Mouse (Mus musculus) midbrain, embryonic 15.5 days (tissue): ENCODE results near the gene Ttbk2. TPM values are rescaled to one million over a fixed set of nuclear protein-coding genes. Genes with fewer than 3 reads are reported as not detected.

Experiments
- ATAC-seq: fragments of 200-750 bp; cut with Nextera tagmentation; replicated peaks from 2 replicates; pipeline ENCODE4 v1.8.0; 2017; ENCODE audit warnings: moderate TSS enrichment
- H3K27ac ChIP-seq: fragments of 300-500 bp; sonication (generic); 2 replicates; pipeline ENCODE4 v1.5.1; 2015; ENCODE audit warnings: mild to moderate bottlenecking, inconsistent platforms
- H3K27me3 ChIP-seq: fragments of 300-500 bp; sonication (generic); replicated peaks from 2 replicates; pipeline ENCODE4 v1.6.1; 2015; ENCODE audit warnings: inconsistent platforms
- H3K36me3 ChIP-seq: fragments of 300-500 bp; sonication (generic); replicated peaks from 2 replicates; pipeline ENCODE4 v1.6.1; 2015; ENCODE audit warnings: inconsistent platforms
- H3K4me1 ChIP-seq: fragments of 300-500 bp; sonication (generic); 2 replicates; pipeline ENCODE4 v1.6.1; 2015; ENCODE audit warnings: inconsistent platforms
- H3K4me2 ChIP-seq: fragments of 300-500 bp; sonication (generic); 2 replicates; pipeline ENCODE4 v1.6.1; 2015; ENCODE audit warnings: inconsistent platforms, mild to moderate bottlenecking, moderate library complexity
- H3K4me3 ChIP-seq: fragments of 300-500 bp; sonication (generic); 2 replicates; pipeline ENCODE4 v1.5.1; 2015; ENCODE audit warnings: mild to moderate bottlenecking, inconsistent platforms
- H3K9ac ChIP-seq: fragments of 300-500 bp; sonication (generic); 2 replicates; pipeline ENCODE4 v1.6.1; 2015; ENCODE audit warnings: mild to moderate bottlenecking, inconsistent platforms
- H3K9me3 ChIP-seq: fragments of 300-500 bp; sonication (generic); 2 replicates; pipeline ENCODE4 v1.6.1; 2016; ENCODE audit warnings: inconsistent platforms
- WGBS: fragments of 180-500 bp; shearing (Covaris S2); methylation state at CpG from one replicate; pipeline ENCODE4 v1.1.7; 2015; ENCODE audit warnings: mixed read lengths; 5-methylcytosine and 5-hydroxymethylcytosine counted together
- polyA plus RNA-seq: library from polyadenylated mRNA; unstranded; fragments of >200 nt; fragmentation: Nextera tagmentation; extraction: Ambion mirVana; gene quantifications from 2 replicates; pipeline ENCODE4 v1.2.1, GENCODE M21; 2015

Gene Ttbk2
- polyA plus RNA-seq, 1 experiment from 2014 or later: 12.3 TPM

DNA sequence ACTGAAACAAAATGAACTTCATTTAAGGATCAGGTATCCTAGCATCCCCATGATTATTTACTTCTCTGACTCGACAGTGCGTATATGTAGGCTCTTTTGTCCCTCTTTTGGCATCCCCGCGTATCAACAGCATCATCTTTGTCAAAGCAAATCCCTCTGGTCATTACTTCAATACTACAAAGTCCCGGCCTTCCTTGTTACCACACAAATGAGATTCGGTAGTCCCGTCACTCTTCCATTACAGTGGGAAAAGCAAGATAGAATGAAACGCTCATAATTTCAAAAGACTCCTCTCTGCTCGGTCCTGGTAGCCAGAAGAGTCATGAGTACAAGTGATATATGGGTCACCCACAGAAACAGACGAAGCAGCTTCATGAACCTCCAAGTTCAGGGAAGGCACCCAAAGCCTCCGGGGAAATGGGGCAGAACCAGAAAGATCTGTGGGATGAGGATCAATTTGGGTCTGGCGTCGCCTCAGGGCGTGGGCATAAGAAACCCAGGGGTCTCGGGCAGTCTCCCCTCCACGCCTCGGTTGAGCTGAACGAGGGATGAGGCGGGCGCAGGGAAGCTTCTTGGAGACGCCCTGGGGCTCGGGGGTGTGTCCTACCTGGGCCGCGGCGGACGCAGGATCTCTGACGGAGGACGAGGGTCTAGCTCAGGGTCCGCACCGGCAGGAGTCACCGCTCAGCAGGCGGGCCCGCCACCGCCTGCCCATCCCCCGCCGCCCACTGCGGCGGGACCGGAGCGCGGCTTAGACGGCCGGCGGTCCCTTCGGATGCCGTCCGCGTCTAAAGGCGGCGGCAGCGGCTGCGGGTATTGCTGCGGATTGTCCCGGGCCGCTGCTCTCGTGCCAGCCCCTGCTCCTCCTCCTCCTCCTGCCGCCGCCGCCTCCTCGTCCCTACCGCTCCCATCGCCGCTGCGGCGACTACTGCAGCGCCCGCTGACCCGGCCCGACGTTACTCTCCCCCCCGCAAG is 668 bp downstream of the Ttbk2 start, which contains the start of gene Cdan1:
Cdan1 (minus strand) TSS at position 680 of the 975 bp plus-strand sequence.
- peak within 1 kb of the TSS; percentile 63 for H3K4me2 ChIP-seq
- H3K9ac ChIP-seq: peak within 1 kb of the TSS; percentile 89
- no peaks in the 10 kb centered on the region for H3K9me3 ChIP-seq
- no peaks in the 10 kb centered on the region for H3K27me3 ChIP-seq
- WGBS: under 1% methylated on average over 58 of the region's 71 CpGs
- peak within 1 kb of the TSS; percentile 88 for H3K4me3 ChIP-seq
- H3K27ac ChIP-seq: peak within 1 kb of the TSS; percentile 92
- no peaks in the 10 kb centered on the region for H3K36me3 ChIP-seq
- peaks cover 17% of the 10 kb centered on the region for H3K4me1 ChIP-seq
- peak; percentile 73 for ATAC-seq

DNA sequence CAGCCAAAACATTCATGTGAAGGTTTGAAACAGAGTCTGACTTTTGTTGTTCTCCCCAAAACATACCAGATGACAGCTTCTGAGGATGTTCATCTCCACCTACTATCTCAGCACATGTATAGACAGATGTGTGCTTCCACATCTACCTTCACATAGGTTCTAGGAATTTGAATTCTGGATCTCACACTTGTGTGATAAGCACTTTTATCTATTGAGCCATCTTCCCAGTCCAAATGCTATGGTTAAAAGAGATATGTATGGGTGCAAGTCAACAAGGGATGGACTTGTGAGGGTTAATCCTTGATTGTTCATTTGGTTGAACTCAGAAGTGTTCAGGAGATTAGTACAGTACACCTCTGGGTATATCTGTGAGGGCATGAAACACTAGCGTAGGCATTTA is 5.1 kb downstream of the Ttbk2 start:
- Histone ChIP-seq H3K4me3 (no peak overlapping the region), H3K27me3 (no peaks in the 10 kb centered on the region), H3K4me1 (peaks cover 11% of the 10 kb centered on the region), H3K36me3 (no peaks in the 10 kb centered on the region), H3K9ac (no peak overlapping the region), H3K4me2 (no peak overlapping the region), H3K9me3 (no peaks in the 10 kb centered on the region), H3K27ac (no peak overlapping the region)
- 97% methylated on average over 1 of the region's 1 CpGs for WGBS
- no peak for ATAC-seq

DNA sequence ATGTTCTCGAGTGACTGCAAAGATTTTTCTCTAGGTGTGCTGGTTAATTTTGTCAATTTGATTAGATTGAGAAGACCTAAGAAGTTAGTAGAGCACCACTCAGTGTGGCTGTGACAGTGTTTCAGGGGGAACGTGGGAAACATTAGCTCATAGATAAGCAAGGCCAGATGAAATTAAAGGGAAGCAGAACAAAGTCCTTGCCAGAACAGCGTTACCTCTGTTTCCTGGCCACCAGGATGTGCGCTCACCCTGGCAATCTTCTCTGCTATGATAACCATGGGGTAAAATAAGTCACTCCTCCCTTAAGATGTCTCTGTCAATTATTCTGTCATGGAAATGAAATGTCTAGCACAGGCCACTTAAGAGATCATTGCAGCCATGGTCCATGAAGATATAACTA is 6.4 kb downstream of the Ttbk2 start:
- Histone ChIP-seq H3K4me2 (no peak overlapping the region), H3K4me1 (peaks cover 8% of the 10 kb centered on the region), H3K4me3 (no peak overlapping the region), H3K36me3 (no peaks in the 10 kb centered on the region), H3K9me3 (no peaks in the 10 kb centered on the region), H3K27ac (no peak overlapping the region), H3K27me3 (no peaks in the 10 kb centered on the region), H3K9ac (no peak overlapping the region)
- no peak for ATAC-seq
- WGBS: 89% methylated on average over 4 of the region's 4 CpGs

DNA sequence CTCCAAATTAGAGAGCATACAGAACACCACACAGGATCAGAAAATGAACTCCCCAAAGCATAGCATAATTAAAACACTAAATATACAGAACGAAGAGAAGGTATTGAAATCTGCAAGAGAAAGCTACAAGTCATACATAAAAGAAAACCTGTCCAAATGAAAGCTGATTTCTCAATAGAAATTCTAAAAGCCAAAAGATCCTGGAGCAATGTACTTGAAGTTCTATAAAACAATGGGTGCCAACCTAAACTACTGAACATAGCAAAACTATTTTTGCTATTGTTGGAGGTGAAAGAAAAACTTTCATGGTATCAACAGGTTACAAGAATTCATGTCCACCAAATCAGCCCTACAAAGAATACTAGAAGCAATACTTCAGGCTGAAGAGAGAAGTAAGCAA is 9.2 kb downstream of the Ttbk2 start:
- no peak for ATAC-seq
- WGBS: 73% methylated on average over 1 of the region's 1 CpGs
- H3K4me1 ChIP-seq: no peaks in the 10 kb centered on the region; the same call in 1 of the 2 replicates
- H3K36me3 ChIP-seq: no peaks in the 10 kb centered on the region
- H3K27me3 ChIP-seq: no peaks in the 10 kb centered on the region
- H3K27ac ChIP-seq: no peak overlapping the region
- H3K4me2 ChIP-seq: no peak overlapping the region
- H3K9me3 ChIP-seq: no peaks in the 10 kb centered on the region
- H3K4me3 ChIP-seq: no peak overlapping the region
- H3K9ac ChIP-seq: no peak overlapping the region

DNA sequence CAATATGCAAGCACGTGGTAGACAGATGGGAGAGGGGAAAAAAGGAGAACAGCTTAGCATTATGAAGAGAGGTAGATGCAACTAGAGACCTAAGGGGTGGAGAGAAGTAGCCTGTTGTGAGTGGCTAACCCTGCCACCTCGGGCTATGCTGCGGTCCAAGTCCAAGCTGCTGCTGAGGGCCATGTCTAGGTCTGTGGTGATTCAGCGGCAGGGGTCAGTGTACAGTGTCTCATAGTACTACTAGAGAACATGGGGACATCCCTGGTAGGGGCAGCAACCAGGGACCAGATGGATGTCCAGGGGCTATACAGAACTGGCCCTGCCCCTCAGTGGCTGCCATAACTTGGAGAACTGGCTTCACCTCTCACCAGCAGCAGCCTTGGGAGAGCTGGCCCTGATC is 15.2 kb downstream of the Ttbk2 start:
- Histone ChIP-seq H3K9ac (no peak overlapping the region), H3K4me2 (no peak overlapping the region), H3K4me1 (no peaks in the 10 kb centered on the region; the same call in 1 of the 2 replicates), H3K36me3 (no peaks in the 10 kb centered on the region), H3K27ac (no peak overlapping the region), H3K9me3 (no peaks in the 10 kb centered on the region), H3K27me3 (no peaks in the 10 kb centered on the region), H3K4me3 (no peak overlapping the region)
- no peak for ATAC-seq
- WGBS: 91% methylated on average over 4 of the region's 4 CpGs

DNA sequence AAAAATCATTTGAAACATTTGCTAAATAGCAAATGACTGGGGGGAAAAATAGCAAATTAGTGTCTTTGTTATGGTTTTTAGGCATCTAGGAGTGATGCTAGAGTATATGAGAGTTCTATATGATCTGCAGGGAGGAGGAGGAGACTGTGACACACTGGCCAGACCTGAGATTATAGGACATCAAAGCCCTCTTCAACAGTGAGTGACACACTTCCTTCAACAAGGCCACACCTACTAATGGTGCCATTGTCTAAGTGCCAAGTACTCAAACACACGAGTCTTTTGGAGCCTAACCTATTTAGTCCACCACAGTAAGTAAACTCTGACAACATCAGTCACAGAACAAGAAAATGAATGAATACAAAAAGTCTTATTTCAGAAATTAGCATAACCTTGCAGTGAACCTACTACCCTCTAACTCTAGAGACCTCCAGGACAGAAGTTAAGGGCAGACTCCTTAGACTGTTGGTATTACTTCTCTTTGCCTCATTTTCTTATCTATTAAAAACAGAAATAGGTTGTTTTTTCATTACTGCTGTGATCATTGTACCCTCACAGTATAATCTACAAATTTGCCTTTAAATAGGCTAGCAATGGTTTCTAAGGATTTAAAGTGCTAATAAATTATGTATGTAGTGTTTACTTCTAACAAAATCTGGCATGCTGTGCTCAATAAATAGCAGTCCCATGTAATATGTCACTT is 23.3 kb downstream of the Ttbk2 start:
- no peak overlapping the region for H3K9ac ChIP-seq
- 51% methylated on average over 1 of the region's 1 CpGs for WGBS
- H3K4me2 ChIP-seq: no peak overlapping the region
- no peaks in the 10 kb centered on the region for H3K4me1 ChIP-seq
- no peaks in the 10 kb centered on the region for H3K9me3 ChIP-seq
- no peak overlapping the region for H3K4me3 ChIP-seq
- no peaks in the 10 kb centered on the region for H3K27me3 ChIP-seq
- 0 out of 2 replicates have a peak, but pooled peaks cover 4% of the 10 kb centered on the region for H3K36me3 ChIP-seq
- no peak overlapping the region for H3K27ac ChIP-seq
- no peak for ATAC-seq

DNA sequence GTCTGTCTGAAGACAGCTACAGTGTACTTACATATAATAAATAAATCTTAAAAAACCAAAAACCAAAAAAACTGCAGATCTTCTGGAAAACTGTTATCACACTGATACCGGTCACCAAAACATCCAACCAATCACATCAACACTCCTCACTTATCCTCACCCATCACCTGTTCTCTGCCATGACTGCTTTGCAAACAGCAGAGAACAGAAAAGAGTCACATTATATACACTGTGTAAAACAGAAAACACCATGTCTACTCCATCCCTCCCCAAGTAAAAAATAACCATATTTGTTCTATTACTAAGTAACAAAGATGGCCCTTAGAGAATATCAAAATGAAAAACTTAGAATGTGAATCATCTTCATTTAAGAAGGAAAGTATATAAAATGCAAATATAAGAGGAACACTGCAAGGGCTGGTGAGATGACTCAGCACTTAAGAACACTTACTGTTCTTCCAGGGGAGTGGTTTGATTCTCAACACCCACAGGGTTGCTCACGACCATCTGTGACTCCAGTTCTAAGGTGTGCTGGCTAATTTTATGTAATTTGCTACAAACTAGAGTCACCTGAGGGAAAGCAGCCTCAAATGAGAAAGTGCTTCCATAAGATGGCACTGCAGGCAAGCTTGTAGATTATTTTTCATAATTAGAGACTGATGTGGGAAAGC is 80.0 kb downstream of the Ttbk2 start:
- ATAC-seq: no peak
- H3K27me3 ChIP-seq: no peaks in the 10 kb centered on the region
- no peak overlapping the region for H3K4me2 ChIP-seq
- H3K27ac ChIP-seq: no peak overlapping the region
- H3K4me3 ChIP-seq: no peak overlapping the region
- H3K9ac ChIP-seq: no peak overlapping the region
- H3K36me3 ChIP-seq: 0 out of 2 replicates have a peak, but pooled peaks cover 15% of the 10 kb centered on the region
- no peaks in the 10 kb centered on the region for H3K9me3 ChIP-seq
- no peaks in the 10 kb centered on the region for H3K4me1 ChIP-seq
- WGBS: 98% methylated on average over 2 of the region's 2 CpGs

DNA sequence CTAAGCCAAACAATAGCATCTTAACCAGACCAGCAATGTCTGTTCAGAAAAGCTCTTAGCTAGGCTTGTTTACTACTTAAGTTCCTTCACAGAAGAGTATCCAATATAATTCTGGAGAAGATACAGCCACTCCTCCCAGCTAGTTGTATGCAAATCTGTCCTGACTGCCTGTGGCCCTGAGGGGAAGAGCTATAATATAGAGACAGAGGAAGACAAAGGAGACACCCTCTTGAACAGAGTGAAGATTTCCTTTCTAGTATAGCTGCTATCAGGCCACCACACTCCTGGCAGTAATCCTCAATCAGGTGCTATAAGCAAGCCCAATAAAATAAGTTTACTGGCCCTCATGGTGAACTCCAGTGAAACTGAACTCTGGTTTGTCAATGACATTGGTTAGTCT is 88.5 kb downstream of the Ttbk2 start:
- ATAC-seq: no peak
- Histone ChIP-seq H3K36me3 (peaks cover 22% of the 10 kb centered on the region), H3K4me3 (no peak overlapping the region), H3K9me3 (no peaks in the 10 kb centered on the region), H3K4me1 (no peaks in the 10 kb centered on the region), H3K4me2 (no peak overlapping the region), H3K27me3 (no peaks in the 10 kb centered on the region), H3K9ac (no peak overlapping the region), H3K27ac (no peak overlapping the region)

DNA sequence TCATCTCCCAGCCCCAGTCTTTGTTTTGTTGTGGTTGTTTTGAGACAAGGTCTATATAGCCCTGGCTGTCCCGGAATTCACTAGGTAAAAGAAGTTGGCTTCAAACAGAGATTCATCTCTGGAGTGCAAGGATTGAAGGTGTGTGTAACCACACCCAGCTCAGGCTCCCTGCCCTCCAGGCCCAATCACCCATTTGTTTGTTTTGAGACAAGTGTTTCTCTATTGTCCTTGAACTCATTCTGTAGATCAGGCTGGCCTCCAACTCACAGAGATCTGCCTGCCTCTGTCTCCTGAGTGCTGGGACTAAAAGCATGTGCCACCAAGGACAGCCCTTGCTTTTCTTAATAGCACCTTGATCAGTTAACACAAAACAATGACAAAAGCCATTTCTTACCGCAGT is 102.4 kb downstream of the Ttbk2 start:
- no peak overlapping the region for H3K4me3 ChIP-seq
- H3K9ac ChIP-seq: no peak overlapping the region
- H3K4me1 ChIP-seq: no peaks in the 10 kb centered on the region
- no peak overlapping the region for H3K4me2 ChIP-seq
- no peaks in the 10 kb centered on the region for H3K9me3 ChIP-seq
- no peaks in the 10 kb centered on the region for H3K27me3 ChIP-seq
- H3K27ac ChIP-seq: no peak overlapping the region
- 96% methylated on average over 2 of the region's 2 CpGs for WGBS
- H3K36me3 ChIP-seq: peaks cover 36% of the 10 kb centered on the region
- no peak for ATAC-seq

DNA sequence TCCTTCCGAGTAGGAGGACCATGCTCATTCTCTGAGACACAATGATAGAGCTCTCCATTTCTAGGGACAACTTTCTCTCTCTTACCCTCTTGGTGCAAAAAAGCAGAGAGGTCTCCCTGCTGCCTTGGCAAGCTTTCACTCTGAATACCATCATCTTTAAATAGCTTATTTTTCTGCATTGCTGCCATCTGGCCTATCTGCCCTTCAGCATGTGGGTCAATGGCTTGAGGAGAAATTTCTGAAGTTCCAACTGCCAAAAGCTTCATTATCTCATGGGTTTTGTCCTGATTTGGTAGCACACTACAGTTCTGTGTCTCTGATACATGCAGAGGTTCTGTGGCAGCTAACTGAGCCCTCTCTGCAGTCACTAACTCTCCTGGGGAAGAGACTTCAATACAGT is 104.9 kb downstream of the Ttbk2 start:
- Histone ChIP-seq H3K27ac (no peak overlapping the region), H3K36me3 (peaks cover 32% of the 10 kb centered on the region), H3K4me2 (no peak overlapping the region), H3K9me3 (no peaks in the 10 kb centered on the region), H3K4me1 (no peaks in the 10 kb centered on the region), H3K4me3 (no peak overlapping the region), H3K27me3 (no peaks in the 10 kb centered on the region), H3K9ac (no peak overlapping the region)
- WGBS: 95% methylated on average over 1 of the region's 1 CpGs
- ATAC-seq: no peak

DNA sequence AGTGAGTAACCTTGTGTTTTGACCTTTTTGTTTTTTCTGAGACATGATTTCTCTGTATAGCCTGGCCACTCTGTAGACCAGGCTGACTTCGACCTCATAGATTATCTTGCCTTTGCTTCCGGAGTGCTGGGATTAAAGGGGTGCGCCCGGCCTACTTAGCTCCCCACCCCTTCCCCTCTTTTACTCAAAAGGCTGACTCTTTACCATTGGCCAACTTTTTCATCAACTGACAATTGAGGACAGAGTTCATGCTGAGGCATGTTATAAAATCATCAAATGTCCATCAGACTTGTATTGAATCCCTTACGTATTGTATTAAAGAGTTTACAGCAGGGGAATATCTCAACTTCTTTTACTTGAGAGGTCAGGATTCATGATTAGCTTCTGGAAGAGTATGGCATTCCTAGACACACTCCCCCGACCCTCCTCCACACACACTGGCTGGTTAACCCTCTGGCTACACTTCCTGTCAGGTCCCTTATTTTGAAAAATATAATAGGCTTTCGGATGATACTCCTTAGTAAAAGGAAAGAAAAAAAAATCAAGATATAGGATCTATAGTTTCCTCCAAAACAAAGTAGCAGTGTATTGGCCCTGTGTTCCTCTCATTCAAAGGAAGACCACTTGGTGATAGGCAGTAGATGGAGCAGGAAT is 118.4 kb downstream of the Ttbk2 start:
- peak overlapping the region; percentile 91; the same call in 1 of the 2 replicates for H3K9ac ChIP-seq
- peaks cover 32% of the 10 kb centered on the region for H3K4me1 ChIP-seq
- H3K4me2 ChIP-seq: peak overlapping the region; percentile 79
- H3K27me3 ChIP-seq: no peaks in the 10 kb centered on the region
- H3K36me3 ChIP-seq: peaks cover 6% of the 10 kb centered on the region; the same call in 1 of the 2 replicates
- H3K27ac ChIP-seq: peak overlapping the region; percentile 95
- H3K4me3 ChIP-seq: peak overlapping the region; percentile 90
- 31% methylated on average over 7 of the region's 7 CpGs for WGBS
- no peaks in the 10 kb centered on the region for H3K9me3 ChIP-seq
- peak; percentile 25; the same call in 1 of the 2 replicates for ATAC-seq
